Mouse (Mus musculus) ES-E14 (cell line): Measurements from ENCODE around the gene Steap3. TPM values are rescaled to one million over a fixed set of nuclear protein-coding genes. Genes with fewer than 3 reads are reported as not detected.

Source experiments
- DNase-seq: peaks from one replicate; pipeline ENCODE4 v3.0.0-alpha.2; 2013; ENCODE audit warnings: low read depth, low spot score
- H3K27ac ChIP-seq: 2 replicates; pipeline ENCODE4 v1.5.1; 2012; ENCODE audit warnings: low read depth, mild to moderate bottlenecking, low read length, moderate library complexity, mixed read lengths; ENCODE audit not compliant: poor library complexity, insufficient read depth, severe bottlenecking
- H3K36me3 ChIP-seq: 2 replicates; pipeline ENCODE4 v1.6.1; 2012; ENCODE audit warnings: mild to moderate bottlenecking, low read length, moderate library complexity, mixed read lengths; ENCODE audit not compliant: control insufficient read depth, poor library complexity, insufficient read depth, severe bottlenecking
- H3K4me1 ChIP-seq, 2 experiments: fragments of 150-350 bp in 1 of 2; sonication (generic) in 1 of 2; 2 replicates each; pipeline ENCODE4 v1.6.1; 2012; ENCODE audit warnings: low read length in 2 of 2, mild to moderate bottlenecking in 1 of 2, mixed read lengths in 1 of 2; ENCODE audit not compliant: control insufficient read depth in 2 of 2, insufficient read depth in 2 of 2, poor library complexity in 1 of 2
- H3K4me3 ChIP-seq, 2 experiments: fragments of 150-350 bp in 1 of 2; sonication (generic) in 1 of 2; 2 replicates each; pipeline ENCODE4 v1.5.1; 2012; ENCODE audit warnings: low read length in 2 of 2, low read depth in 1 of 2, mild to moderate bottlenecking in 1 of 2, mixed read lengths in 1 of 2; ENCODE audit not compliant: insufficient read depth in 1 of 2, poor library complexity in 1 of 2, severe bottlenecking in 1 of 2
- H3K9ac ChIP-seq: 2 replicates; pipeline ENCODE4 v1.6.1; 2012; ENCODE audit warnings: low read depth, mild to moderate bottlenecking, low read length, mixed read lengths; ENCODE audit not compliant: poor library complexity, insufficient read depth, severe bottlenecking
- H3K9me3 ChIP-seq: fragments of 150-350 bp; sonication (generic); 2 replicates; pipeline ENCODE4 v1.6.1; 2012; ENCODE audit warnings: low read depth, mild to moderate bottlenecking, low read length; ENCODE audit not compliant: control insufficient read depth, insufficient read depth
- CHD2 ChIP-seq: IDR thresholded peaks from 2 replicates; pipeline ENCODE4 v1.6.1; 2014; ENCODE audit warnings: mild to moderate bottlenecking, low read depth, low read length, inconsistent platforms
- HCFC1 ChIP-seq: IDR thresholded peaks from 2 replicates; pipeline ENCODE4 v1.6.1; 2012; ENCODE audit warnings: low read length, inconsistent platforms, borderline replicate concordance; ENCODE audit not compliant: insufficient read depth
- MAFK ChIP-seq: IDR thresholded peaks from 2 replicates; pipeline ENCODE4 v1.6.1; 2014; ENCODE audit warnings: mild to moderate bottlenecking, low read depth, low read length, inconsistent platforms; ENCODE audit not compliant: insufficient read depth
- ZC3H11A ChIP-seq: IDR thresholded peaks from 2 replicates; pipeline ENCODE4 v1.6.1; 2012; ENCODE audit warnings: low read depth, mild to moderate bottlenecking, inconsistent platforms, low read length, borderline replicate concordance
- ZNF384 ChIP-seq: IDR thresholded peaks from 2 replicates; pipeline ENCODE4 v1.6.1; 2012; ENCODE audit warnings: low read depth, low read length, inconsistent platforms
- in situ Hi-C, 2 experiments: fragments of 600-800 bp; cut with MboI; formaldehyde crosslinking; loops; one replicate each; pipeline ENCODE4 v1.15.1; 2025; ENCODE audit warnings: low sequenced_read_pairs in 2 of 2, inconsistent platforms in 1 of 2; ENCODE audit not compliant: unreplicated experiment in 2 of 2
- total RNA-seq: library from RNA; depleted of rRNA; stranded (reverse); fragments of 300-350 nt; gene quantifications from 2 replicates; pipeline ENCODE4 v1.2.3, GENCODE M21; 2012

Steap3 gene
- total RNA-seq, 1 experiment, result 75.9 TPM

GRCm38 (mm10) chr1:120246946-120247345 lies 25.6 kb downstream of the Steap3 start:
- no peak for DNase-seq
- Histone ChIP-seq H3K27ac (no peak overlapping the region), H3K9ac (no peak overlapping the region), H3K9me3 (no peaks in the 10 kb centered on the region), H3K4me1 (peaks cover 2 to 8% of the 10 kb centered on the region in 2 experiments; a peak in 2 of 4 replicates), H3K4me3 (no peak overlapping the region), H3K36me3 (0 out of 2 replicates have a peak, but pooled peaks cover 8% of the 10 kb centered on the region)
- in situ Hi-C loops, result no loop called here
- TF ChIP-seq HCFC1 (no peak), ZC3H11A (no peak), CHD2 (no peak), MAFK (no peak), ZNF384 (no peak)

GRCm38 (mm10) chr1:120245661-120246131 lies 26.8 kb downstream of the Steap3 start:
- H3K4me3 ChIP-seq, result no peak overlapping the region
- no peak for DNase-seq
- H3K9me3 ChIP-seq, result no peaks in the 10 kb centered on the region
- 0 out of 2 replicates have a peak, but pooled peaks cover 8% of the 10 kb centered on the region for H3K36me3 ChIP-seq
- peaks cover 2 to 8% of the 10 kb centered on the region in 2 experiments; a peak in 2 of 4 replicates for H3K4me1 ChIP-seq
- in situ Hi-C loops, result no loop called here
- H3K27ac ChIP-seq, result no peak overlapping the region
- no peak overlapping the region for H3K9ac ChIP-seq
- TF ChIP-seq ZC3H11A, result no peak
- no peak for TF ChIP-seq HCFC1
- TF ChIP-seq MAFK, result no peak
- no peak for TF ChIP-seq CHD2
- no peak for TF ChIP-seq ZNF384

GRCm38 (mm10) chr1:120244646-120245045 lies 27.9 kb downstream of the Steap3 start:
- Histone ChIP-seq H3K9me3 (no peaks in the 10 kb centered on the region), H3K4me1 (peaks cover 2 to 8% of the 10 kb centered on the region in 2 experiments; a peak in 2 of 4 replicates), H3K36me3 (peaks cover 10% of the 10 kb centered on the region; the same call in 1 of the 2 replicates), H3K9ac (no peak overlapping the region), H3K27ac (no peak overlapping the region), H3K4me3 (no peak overlapping the region)
- TF ChIP-seq ZC3H11A, result no peak
- TF ChIP-seq MAFK, result no peak
- no peak for DNase-seq
- in situ Hi-C loops, result no loop called here

GRCm38 (mm10) chr1:120243987-120244386 lies 28.5 kb downstream of the Steap3 start:
- Histone ChIP-seq H3K27ac (no peak overlapping the region), H3K9me3 (no peaks in the 10 kb centered on the region), H3K4me3 (no peak overlapping the region), H3K4me1 (peaks cover 2 to 8% of the 10 kb centered on the region in 2 experiments; a peak in 2 of 4 replicates), H3K9ac (no peak overlapping the region), H3K36me3 (peaks cover 10% of the 10 kb centered on the region; the same call in 1 of the 2 replicates)
- TF ChIP-seq MAFK (no peak), ZNF384 (no peak), HCFC1 (no peak), ZC3H11A (no peak), CHD2 (no peak)
- in situ Hi-C loops, result no loop called here
- no peak for DNase-seq

- DNase-seq, result no peak
- H3K27ac ChIP-seq, result no peak overlapping the region
- H3K9me3 ChIP-seq, result no peaks in the 10 kb centered on the region
- peaks cover 11% of the 10 kb centered on the region for H3K36me3 ChIP-seq
- H3K9ac ChIP-seq, result no peak overlapping the region
- no peak for TF ChIP-seq ZNF384
- in situ Hi-C loops, result no loop called here
- H3K4me3 ChIP-seq, result no peak overlapping the region
- H3K4me1 ChIP-seq, result no peaks in the 10 kb centered on the region
Observed at GRCm38 (mm10) chr1:120237068-120237467, 35.4 kb downstream of the Steap3 start.
